Mouse (Mus musculus): ENCODE data around the gene Rap1a.

Rap1a gene

DNA sequence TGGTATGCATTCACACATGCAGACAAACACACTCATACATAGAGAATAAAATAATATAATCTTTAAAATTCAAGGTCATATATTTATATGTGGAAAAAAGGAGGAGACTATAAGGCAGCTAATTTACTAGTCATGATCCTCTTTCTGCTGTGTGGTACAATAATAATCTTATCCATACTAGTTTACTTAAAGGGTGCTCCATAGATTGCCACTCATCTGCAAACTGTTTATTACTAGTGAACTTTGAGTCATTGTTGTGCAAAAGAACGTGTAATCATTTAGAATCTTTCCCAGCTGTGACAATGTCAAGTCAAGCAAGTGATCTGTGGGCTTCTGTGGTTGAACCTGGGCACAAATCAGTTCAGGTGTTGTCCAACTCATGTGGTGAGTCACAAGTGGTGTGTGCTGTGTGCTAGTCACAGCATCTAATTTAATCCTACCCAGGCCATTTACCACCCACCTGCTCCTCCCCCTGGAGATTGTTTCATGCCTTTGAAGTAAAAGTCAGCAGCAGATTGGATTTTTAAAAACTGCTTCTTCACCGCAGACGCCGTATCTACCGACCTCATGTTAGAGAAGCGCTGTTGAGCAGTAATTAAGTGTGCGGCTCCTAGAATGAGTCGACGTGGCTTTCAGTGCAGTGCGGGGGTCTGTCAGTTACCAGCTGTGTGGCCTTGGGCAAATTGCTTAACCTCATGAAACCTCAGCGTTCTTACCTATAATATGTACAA is 5.5 kb upstream of the Rap1a start:
- no peak for DNase-seq (ENCODE audit: low spot score)

DNA sequence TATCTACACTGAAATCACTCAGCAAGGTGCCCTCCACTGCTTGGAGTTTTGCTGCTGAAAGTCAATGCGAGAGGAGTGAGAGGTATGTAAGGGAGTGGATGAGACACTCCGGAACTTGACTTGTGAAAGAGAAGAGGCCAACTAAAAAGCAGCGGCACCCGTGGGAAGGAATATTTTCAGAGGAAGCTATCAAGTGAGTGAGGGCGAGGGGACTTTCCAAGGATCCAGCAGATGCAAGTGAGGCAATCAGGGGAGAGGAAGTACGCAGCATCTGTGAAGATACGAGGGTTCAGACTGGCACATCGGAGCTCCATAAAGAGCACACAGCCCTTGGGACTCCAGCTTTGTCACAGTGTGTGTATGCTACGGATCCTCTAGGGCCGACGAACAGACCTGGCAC is 2.5 kb upstream of the Rap1a start:
- no peak for DNase-seq (ENCODE audit: low spot score)

DNA sequence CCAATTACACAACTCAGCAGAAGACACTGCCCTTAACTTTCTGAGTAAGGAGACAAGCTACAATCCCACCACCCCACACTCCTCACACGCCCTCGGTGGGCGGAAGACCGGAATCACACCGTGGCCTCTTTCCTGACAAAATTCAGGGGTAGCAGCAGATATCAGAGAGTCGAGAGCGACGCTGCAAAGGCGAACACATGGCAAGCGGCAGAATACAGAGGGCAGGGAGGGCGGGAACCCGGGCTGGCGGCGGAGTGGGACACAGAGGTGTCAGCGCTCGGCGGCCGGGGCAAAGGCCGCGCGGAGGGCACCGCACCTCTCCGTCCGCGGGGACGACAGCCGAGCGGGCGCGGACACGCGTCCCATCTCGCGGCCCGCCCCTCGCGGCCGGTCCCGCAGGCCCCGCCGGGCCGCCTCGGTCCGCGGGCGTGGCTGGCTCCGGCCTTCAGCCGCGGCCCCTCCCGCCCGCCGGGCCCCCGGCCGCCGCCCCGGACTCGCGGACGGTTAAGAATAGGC is 403 bp downstream of the Rap1a start:
- peak; percentile 48 for DNase-seq (ENCODE audit: low spot score)

DNA sequence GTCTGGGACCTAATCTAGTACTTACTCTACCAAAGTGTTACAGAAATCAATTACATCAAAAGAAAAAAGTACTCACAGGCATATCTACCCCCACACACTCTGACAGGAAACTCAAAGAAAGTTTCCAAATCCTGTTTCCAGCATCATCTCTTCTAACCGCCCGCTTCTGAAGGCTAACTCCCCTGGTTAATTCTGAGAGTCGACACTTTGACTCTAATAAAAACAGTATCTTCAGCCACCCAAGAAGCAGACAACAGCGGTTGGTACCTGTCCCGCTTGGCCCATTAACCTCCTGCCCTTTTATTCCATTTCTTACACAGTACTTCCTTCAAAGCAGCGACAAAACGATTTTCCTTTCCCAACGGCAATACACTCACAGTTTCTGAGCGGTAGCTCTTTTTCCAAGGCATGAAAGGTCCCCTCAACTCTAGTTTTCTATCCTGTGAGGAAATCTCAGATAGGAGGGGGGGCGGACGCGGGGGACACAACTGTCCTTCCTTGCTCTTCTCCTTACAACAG is 921 bp downstream of the Rap1a start:
- DNase-seq (ENCODE audit: low spot score), result peak; percentile 30

DNA sequence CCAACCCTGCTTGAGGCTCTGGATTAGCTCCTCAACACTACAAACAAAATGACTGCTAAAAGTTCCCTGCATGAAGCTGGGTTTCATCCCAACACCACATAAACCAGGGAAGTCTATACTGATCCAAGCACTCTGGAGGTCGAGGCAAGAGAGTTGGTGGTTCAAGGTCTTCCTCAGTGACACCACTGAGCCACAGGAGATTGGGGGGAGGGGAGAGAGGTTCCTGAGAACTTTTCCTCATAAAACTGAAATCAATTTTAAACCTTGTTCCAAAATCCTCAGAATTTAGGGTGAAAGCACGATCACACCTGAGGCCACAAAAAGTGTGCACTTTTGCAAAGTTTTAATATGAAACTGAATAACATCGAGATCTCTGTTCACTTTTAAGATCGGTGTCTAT is 1.8 kb downstream of the Rap1a start:
- DNase-seq (ENCODE audit: low spot score), result no peak

DNA sequence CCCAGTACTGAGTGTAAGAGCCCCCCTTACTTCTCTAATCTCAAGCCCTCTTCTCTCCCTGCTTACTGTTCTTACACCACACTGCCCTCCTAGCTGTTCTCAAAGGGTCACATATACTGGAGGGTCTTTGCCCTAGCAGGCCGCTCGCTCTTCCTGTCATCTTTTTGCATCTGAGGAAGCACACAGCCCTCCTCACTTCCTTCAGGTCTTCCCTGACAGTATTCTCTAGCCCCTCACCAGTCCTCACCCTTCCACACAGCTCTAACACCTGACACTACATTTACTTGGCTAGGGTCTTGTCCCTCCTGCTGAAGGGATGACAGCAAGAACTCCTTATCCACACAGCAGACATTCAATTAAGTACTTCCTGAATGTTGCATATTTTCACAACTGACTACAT is 2.4 kb downstream of the Rap1a start:
- DNase-seq (ENCODE audit: low spot score), result no peak

DNA sequence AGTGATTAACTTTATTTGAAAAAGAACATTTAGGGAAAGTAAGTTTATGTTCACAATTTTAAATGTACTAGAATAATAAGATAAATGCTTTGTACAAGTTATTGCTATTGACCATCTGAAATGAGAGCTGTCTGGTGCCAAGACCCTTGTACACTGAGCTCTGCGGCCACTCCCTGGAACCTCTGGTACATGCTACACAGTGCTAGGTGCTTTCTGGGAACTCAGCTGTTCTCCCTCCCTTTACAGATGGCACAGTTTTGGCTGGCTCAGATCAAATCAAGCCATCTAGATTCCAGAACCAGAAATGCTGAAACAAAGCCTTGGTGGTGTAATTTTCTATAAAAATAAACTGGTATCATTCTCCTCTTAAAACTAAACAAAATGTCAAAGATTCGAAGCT is 3.7 kb downstream of the Rap1a start:
- DNase-seq (ENCODE audit: low spot score), result no peak

DNA sequence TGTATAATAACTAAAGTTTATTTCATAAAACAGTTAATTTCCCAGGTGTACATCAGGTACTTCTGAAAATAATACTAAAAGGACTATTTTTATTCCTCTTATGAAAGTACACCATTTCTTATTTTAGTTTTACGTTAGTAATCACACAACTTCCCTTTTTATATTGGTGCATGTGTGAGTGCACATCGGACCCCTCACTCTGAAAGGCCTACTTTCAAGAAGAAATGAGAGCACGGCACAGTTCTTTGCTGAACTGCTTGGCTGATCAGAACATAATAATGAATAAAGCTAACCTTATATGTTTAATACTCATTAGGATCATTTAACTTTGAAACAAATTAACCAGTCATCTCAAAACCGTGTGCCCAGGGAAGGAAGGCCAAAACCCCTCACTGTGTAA is 4.4 kb downstream of the Rap1a start:
- no peak for DNase-seq (ENCODE audit: low spot score)

DNA sequence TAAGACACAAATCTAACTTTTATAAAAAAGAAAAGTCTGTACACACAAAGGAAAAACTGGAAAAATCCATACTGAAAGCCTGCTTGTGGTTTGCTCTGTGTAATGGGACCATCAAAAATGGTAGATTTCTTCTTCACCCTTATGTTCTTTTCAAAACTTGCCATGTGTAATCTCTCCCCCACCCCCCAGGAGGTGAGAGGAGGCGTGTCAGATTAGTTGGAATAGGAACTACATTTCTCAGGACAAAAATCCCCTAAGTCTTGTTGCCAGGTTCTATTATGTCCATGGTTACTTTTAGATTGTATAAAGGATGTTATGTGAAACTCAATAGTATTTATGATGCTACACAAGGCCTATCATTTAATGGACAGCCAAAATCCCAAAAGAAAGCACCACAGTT is 6.8 kb downstream of the Rap1a start:
- DNase-seq (ENCODE audit: low spot score), result no peak

DNA sequence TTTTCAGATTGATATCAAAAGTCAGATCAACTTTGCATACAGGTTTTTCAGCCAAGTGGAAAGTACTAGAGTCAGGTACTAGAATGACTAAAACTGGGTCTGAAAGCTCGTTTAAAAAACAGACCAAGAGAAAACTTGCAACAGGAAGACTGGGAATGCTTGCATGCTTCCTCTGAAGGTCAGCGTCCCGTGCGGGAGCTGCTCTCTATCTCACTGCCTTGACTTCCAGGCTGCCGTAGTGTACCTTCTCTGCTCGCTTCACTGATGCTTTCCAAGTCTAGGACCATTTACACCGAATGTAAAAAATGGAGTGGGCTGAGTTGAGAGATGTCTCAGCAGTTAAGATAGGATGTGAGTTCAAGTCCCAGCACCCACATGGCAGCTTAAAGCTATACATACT is 8.8 kb downstream of the Rap1a start:
- no peak for DNase-seq (ENCODE audit: low spot score)

DNA sequence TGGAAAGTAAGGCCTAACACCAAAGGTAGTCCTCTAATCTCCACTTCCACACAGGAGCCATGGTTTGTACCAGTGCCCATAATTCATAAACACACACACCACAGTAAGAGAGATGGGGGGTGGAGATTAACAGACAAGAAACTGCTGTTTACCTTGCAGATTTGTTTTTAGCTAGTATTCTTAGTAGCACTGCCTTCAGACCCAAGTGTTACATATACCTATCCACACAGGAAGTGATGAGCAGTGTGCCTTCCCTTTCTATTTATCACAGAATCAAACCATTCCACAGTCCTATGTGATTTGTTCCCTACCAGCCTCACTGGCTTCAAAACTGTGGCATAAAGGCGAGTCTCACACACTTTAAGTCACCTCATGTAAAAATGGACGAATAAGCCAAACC is 10.0 kb downstream of the Rap1a start:
- no peak for DNase-seq (ENCODE audit: low spot score)

DNA sequence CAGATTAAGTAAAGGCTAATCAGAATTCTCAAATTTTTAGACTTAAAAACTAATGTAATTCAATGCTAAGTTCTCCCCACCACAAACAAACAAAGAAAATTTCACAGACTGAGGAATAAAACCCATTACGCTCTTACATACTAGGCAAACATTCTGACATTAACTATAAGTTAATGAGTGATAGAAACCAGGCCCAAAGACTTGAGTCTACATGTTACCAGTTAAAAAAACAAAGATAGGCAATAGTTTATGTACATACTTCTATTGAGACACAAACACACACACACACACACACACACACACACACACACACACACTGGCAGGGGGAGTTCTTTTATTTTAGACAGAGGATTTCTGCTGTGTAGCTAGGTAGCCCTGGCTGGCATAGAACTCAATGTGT is 10.8 kb downstream of the Rap1a start:
- DNase-seq (ENCODE audit: low spot score), result no peak

DNA sequence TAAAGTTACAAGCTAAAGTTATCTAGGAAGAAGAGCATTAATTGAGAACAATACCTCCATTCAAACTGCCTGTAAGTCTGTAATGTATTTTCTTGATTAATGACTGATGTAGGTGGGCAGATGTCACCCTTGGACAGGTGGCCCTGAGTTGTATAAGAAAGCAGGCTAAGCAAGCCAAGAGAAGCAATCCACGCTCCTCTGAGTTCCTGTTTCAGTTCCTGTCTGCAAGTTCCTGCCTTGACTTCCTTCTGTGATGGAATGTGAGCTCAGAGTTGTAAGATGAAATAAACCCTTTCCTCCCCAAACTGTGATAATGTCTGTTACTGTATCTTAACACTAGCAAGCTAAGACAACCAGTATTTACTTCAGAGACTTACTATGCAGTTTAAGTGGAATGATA is 11.4 kb downstream of the Rap1a start:
- DNase-seq (ENCODE audit: low spot score), result no peak

DNA sequence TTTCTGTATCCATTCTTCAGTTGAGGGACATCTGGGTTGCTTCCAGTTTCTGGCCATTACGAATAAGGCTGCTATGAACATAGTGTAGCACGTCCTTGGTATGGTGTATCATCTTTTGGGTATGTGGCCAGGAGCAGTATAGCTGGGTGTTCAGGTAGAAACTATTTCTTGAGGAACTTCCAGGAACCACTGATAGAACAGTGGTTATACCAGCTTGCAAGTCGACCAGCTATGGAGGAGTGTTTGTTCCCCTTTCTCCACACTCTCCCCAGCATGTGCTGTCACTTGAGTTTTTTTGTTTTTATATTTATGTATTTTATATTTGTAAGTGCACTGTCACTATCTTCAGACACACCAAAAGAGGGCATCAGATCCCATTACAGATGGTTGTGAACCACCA is 13.8 kb downstream of the Rap1a start:
- DNase-seq (ENCODE audit: low spot score), result no peak

DNA sequence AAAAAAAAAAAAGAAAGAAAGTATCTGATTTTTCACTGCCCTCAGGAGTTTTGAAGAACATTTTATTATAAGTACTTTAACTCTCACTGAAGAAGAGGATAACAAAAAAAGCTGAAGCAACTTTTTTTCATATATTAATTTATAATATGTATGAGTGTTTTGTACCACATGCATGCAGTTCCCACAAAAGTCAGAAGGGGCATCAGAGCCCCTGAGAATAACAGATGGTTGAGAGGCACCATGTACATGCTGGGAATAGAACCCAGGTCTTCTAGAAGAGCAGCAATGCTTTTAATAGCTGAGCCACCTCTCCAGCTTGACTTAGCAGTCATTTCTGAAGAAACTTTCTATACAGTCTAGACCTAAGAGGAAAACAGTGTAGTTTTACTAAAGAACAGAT is 15.3 kb downstream of the Rap1a start:
- DNase-seq (ENCODE audit: low spot score), result no peak

DNA sequence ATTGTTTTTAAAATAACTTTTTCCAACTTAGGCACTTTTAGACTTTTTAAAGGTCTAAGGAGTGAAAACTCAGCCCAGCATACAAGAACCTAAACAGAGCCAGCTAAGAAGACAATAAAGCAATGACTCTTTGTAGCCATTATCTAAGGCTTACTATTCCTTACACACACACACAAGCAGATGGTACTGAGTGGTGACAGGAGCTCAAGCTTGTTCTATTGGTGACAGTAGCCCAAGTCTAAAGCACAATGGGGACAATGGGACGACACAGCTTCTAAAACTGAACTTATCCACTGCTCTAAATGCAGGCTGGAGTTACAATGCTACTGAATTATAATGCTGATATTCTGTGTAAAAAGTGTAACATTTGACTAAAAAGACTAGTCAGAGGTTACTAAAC is 17.3 kb downstream of the Rap1a start:
- no peak for DNase-seq (ENCODE audit: low spot score)

DNA sequence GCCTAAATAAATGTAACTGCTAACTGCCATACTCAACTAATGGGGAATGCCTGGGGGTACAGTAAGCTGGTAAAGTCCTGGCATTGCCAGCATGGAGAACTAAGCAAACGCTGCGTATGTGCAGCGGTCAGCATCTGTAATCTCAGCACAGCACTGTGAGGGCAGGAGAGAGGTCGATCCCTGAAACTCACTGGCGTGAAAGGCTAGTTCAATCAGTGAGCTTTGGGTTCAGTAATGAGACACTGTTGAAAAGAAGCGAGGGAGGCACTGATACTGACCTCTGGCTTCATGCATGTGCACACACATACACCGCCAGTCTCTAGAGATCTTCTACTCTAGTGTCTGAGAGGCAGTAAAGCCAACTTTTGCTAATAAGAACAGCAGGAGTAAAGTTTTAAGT is 18.7 kb downstream of the Rap1a start:
- no peak for DNase-seq (ENCODE audit: low spot score)

DNA sequence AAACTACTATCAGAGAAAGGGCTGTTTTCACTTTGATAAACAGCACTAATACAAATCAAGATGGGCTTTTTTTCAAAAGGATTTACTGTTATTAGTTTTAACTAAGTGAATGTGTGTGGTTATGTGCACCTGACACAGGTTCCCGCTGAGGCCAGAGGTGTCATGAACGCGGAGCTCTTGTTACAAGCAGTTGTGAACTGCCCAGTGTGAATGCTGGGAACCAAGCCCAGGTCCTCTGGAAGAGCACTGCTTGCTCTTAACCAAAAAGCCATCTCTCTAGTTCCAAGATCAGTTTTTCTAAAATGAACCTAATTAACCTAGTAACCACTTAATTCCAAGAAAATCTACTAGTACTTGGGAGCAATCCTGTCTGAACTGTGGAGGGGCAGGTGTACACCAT is 23.1 kb downstream of the Rap1a start:
- no peak for DNase-seq (ENCODE audit: low spot score)

DNA sequence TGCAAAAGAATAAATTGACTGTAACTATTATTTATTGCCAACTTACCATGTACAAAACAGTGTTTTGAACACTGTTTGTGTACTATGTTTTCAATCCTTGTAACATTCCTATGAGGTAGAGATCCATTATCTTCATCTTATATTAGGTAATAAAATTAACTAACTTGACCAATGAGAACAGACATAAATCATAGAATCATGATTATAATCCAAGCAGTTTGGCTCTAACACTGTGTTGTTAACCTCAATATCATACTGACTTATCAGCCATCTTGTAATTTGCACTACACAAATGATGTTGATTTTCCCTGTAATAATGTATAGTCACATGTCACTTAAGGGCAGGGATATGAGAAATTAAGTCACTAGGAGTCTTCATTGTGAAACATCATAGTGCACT is 26.6 kb downstream of the Rap1a start:
- no peak for DNase-seq (ENCODE audit: low spot score)

DNA sequence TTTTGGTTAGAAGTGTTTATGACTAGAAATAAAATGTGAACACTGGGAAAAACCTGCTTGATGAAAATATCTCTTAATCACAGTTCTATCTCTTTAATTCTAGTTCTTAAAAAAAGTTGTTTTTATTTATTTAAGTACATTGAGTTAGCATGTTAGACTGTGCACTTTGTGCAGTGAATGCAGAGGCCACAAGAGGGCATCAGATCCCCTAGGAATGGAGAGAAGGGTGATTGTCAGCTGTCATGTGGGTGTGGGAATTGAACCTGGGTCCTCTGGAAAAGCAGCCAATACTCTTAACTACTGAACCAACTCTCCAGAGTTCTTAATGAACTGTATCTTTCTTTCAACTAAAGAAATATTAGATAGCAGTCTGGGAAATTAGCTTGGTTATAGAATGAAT is 29.6 kb downstream of the Rap1a start:
- no peak for DNase-seq (ENCODE audit: low spot score)

DNA sequence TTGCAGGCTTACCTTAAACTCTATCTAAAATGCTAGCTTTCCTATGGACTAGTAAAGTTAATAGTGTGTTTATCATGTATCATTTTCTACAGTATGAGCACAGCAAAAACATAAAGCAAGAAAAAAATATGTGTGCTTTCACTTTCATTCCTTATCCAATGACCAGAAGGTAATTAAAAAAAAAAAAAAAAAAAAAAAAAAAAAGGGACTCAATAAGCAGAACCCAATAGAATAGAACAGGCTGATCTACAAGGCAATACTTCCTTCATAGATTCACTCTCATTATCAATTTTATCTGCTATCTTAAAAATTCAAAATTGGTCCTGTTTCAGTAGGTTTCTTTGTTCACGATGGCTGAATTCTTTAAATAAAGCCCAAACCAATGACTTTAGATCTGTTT is 30.3 kb downstream of the Rap1a start:
- no peak for DNase-seq (ENCODE audit: low spot score)

DNA sequence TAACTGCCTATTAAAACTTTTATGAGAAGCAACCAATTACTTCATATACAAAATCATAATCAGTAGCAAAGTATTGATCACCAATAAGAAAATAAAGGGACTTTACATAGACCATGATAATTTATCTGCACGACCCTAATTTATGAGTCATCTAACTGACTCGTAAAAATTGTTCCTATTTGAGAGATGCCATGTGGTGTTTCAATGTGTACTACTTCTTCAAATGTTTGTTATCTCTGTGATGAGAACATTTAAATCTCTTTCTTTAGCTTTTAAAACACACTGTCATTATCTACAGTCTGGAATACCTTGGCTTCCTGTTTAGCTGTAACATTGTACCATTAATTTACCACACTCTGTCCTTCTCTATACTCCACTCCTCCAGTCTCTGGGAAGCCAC is 31.8 kb downstream of the Rap1a start:
- no peak for DNase-seq (ENCODE audit: low spot score)

DNA sequence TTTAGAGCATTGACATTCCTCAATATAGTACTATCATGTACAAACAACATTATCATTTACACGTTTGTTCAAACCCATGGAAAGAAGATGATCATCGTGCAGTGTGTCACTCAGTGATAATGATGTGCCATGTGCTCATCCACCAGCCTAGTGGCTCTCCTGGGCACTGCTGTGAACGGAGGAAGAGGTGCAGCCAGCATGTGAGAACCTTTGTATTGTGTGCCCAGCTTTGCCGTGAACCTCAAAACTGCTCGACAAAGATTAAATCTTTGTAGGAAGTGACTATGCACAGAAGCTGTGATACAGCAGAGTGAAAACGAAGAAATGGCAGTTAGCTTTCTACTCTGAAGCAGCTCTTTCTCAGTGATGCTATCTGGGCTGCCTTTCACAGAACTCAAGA is 32.6 kb downstream of the Rap1a start:
- no peak for DNase-seq (ENCODE audit: low spot score)

DNA sequence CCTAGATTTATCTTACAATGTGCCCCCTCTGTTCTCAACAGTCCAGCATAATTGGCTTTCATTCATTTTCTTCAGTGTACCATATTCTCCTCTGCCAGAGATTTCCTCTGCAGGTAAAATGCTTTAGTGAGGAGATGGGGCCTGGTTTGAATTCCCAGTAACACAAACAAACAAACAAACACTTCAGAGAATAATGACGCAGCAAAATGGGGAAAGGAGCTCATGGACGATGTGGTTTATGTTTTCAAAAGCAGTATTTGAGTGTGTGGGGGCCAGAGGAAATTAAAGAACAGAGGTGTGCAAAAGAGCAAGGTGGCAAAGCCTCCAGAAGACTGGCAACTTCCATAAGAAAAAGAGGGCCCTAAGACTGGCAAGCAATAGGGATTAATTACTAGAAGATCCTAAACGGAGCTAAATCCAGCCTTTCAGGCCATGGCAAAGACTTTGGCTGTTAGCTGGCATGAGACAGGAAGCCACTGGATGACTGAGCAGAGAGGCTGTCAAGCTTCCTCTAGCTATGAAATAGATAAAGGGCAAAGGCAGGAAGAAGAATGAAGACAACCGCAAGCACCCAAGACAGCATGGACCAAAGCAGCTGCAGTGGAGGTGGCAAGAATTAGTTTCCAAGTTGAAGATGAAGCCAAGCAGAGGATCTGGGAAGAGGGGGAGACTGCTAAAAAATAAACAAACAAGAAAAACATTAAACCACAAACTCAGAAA is 37.8 kb downstream of the Rap1a start:
- no peak for DNase-seq (ENCODE audit: low spot score)
